Mouse (Mus musculus) heart, embryonic 13.5 days (tissue): ENCODE results near the gene Clec3b. TPM values are rescaled to one million over a fixed set of nuclear protein-coding genes. Genes with fewer than 3 reads are reported as not detected.

ENCODE experiments used
- ATAC-seq: fragments of 200-750 bp; cut with Nextera tagmentation; 2 replicates; pipeline ENCODE4 v1.8.0; 2017; ENCODE audit warnings: moderate TSS enrichment; ENCODE audit not compliant: insufficient number of reproducible peaks, low FRiP score, low TSS enrichment; ENCODE audit errors: extremely low read depth
- H3K27ac ChIP-seq: fragments of 300-500 bp; sonication (generic); replicated peaks from 2 replicates; pipeline ENCODE4 v1.5.1; 2015; ENCODE audit warnings: moderate library complexity, mild to moderate bottlenecking, inconsistent platforms
- H3K27me3 ChIP-seq: fragments of 300-500 bp; sonication (generic); replicated peaks from 2 replicates; pipeline ENCODE4 v1.6.1; 2015; ENCODE audit warnings: mild to moderate bottlenecking, inconsistent platforms
- H3K36me3 ChIP-seq: fragments of 300-500 bp; sonication (generic); 2 replicates; pipeline ENCODE4 v1.6.1; 2015; ENCODE audit warnings: mild to moderate bottlenecking, inconsistent platforms
- H3K4me1 ChIP-seq: fragments of 300-500 bp; sonication (generic); 2 replicates; pipeline ENCODE4 v1.6.1; 2015; ENCODE audit warnings: inconsistent platforms
- H3K4me2 ChIP-seq: fragments of 300-500 bp; sonication (generic); 2 replicates; pipeline ENCODE4 v1.6.1; 2015; ENCODE audit warnings: inconsistent platforms, mild to moderate bottlenecking, moderate library complexity
- H3K4me3 ChIP-seq: fragments of 300-500 bp; sonication (generic); 2 replicates; pipeline ENCODE4 v1.5.1; 2015; ENCODE audit warnings: moderate library complexity, mild to moderate bottlenecking, inconsistent platforms
- H3K9ac ChIP-seq: fragments of 300-500 bp; sonication (generic); 2 replicates; pipeline ENCODE4 v1.6.1; 2015; ENCODE audit warnings: inconsistent platforms, mild to moderate bottlenecking, moderate library complexity
- H3K9me3 ChIP-seq: fragments of 300-500 bp; sonication (generic); 2 replicates; pipeline ENCODE4 v1.6.1; 2016; ENCODE audit warnings: inconsistent platforms
- whole genome bisulfite sequencing: fragments of 180-500 bp; shearing (Covaris S2); methylation state at CpG from one replicate; pipeline ENCODE4 v1.1.7; 2015; ENCODE audit warnings: mixed read lengths; 5-methylcytosine and 5-hydroxymethylcytosine counted together
- polyA plus RNA-seq: library from polyadenylated mRNA; unstranded; fragments of >200 nt; fragmentation: Nextera tagmentation; extraction: Ambion mirVana; gene quantifications from 2 replicates; pipeline ENCODE4 v1.2.1, GENCODE M21; 2015

The Clec3b gene
- polyA plus RNA-seq = 0.20 TPM in 1 of 2 replicates, not detected in the other

DNA sequence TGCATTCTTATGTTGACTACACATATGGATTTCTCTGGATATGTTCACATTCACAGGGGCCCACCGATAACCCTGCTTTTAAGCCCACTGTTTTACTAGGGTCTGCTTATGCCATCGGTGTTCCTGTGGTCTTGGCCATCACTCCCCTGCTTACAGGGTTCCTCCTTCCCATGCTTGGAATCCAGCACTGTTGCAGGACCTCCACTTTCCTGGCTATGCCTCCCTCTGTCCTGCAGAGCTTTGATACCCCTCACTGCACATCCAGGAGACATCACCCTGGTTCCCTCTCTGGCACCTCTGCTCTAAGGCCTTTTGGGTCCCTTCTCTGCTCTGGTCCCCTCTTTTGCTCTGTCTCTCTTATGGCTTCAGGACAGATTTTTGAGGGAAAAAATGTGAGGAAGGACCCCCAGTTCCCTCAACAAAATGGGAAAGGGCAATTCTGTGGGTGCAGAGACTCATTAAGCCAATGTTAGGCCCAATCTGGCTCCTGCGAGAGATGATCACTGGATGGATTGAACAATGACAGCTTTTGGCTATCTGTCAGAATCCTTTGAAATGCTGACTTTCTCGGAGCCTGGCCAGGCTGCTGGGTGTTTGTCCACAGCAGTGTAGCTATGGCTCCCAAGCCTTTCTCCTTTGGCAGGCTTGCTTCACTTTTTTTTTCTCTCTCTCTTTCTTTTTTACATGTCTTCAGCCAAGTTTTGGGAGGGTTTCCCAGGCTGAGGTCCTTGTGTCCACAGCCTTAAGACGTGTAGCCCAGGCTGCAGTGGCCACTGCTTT lies at the start of gene Clec3b:
TSS of gene Clec3b (plus strand) at position 706 of the 780 bp plus-strand sequence.
- Histone ChIP-seq H3K4me1 (no peaks in the 10 kb centered on the region), H3K4me3 (no peak within 1 kb of the TSS), H3K4me2 (no peak within 1 kb of the TSS), H3K27me3 (no peaks in the 10 kb centered on the region), H3K27ac (no peak within 1 kb of the TSS), H3K9me3 (peaks cover 9% of the 10 kb centered on the region), H3K9ac (no peak within 1 kb of the TSS), H3K36me3 (peaks cover 6% of the 10 kb centered on the region)
- no peak; the same call in 1 of the 2 replicates for ATAC-seq
- 69% methylated on average over 5 of the region's 5 CpGs for WGBS

- Histone ChIP-seq H3K9me3 (no peaks in the 10 kb centered on the region), H3K27me3 (no peaks in the 10 kb centered on the region), H3K36me3 (peaks cover 54% of the 10 kb centered on the region), H3K4me3 (no peak overlapping the region), H3K9ac (no peak overlapping the region), H3K27ac (no peak overlapping the region), H3K4me1 (no peaks in the 10 kb centered on the region), H3K4me2 (no peak overlapping the region)
- no peak for ATAC-seq
Observed at GRCm38 (mm10) chr9:123103425-123103824, 47.3 kb upstream of the Clec3b start.

- no peak overlapping the region for H3K9ac ChIP-seq
- ATAC-seq = no peak
- no peaks in the 10 kb centered on the region for H3K9me3 ChIP-seq
- H3K27ac ChIP-seq = no peak overlapping the region
- H3K27me3 ChIP-seq = no peaks in the 10 kb centered on the region
- peaks cover 45% of the 10 kb centered on the region for H3K36me3 ChIP-seq
- H3K4me1 ChIP-seq = no peaks in the 10 kb centered on the region
- no peak overlapping the region for H3K4me3 ChIP-seq
- H3K4me2 ChIP-seq = no peak overlapping the region
Observed at GRCm38 (mm10) chr9:123104362-123104761, 46.4 kb upstream of the Clec3b start.

GRCm38 (mm10) chr9:123107186-123107585 lies 43.6 kb upstream of the Clec3b start:
- Histone ChIP-seq H3K27me3 (no peaks in the 10 kb centered on the region), H3K27ac (no peak overlapping the region), H3K9ac (no peak overlapping the region), H3K4me3 (no peak overlapping the region), H3K4me1 (peaks cover 10% of the 10 kb centered on the region), H3K4me2 (no peak overlapping the region), H3K36me3 (peaks cover 28% of the 10 kb centered on the region), H3K9me3 (no peaks in the 10 kb centered on the region)
- ATAC-seq = no peak
- 82% methylated on average over 4 of the region's 4 CpGs for whole genome bisulfite sequencing

GRCm38 (mm10) chr9:123109188-123109587 lies 41.6 kb upstream of the Clec3b start:
- Histone ChIP-seq H3K36me3 (peaks cover 18% of the 10 kb centered on the region), H3K4me2 (no peak overlapping the region), H3K27ac (no peak overlapping the region), H3K4me1 (peaks cover 21% of the 10 kb centered on the region), H3K9ac (no peak overlapping the region), H3K27me3 (no peaks in the 10 kb centered on the region), H3K4me3 (no peak overlapping the region), H3K9me3 (no peaks in the 10 kb centered on the region)
- ATAC-seq = no peak
- WGBS = 87% methylated on average over 7 of the region's 7 CpGs

DNA sequence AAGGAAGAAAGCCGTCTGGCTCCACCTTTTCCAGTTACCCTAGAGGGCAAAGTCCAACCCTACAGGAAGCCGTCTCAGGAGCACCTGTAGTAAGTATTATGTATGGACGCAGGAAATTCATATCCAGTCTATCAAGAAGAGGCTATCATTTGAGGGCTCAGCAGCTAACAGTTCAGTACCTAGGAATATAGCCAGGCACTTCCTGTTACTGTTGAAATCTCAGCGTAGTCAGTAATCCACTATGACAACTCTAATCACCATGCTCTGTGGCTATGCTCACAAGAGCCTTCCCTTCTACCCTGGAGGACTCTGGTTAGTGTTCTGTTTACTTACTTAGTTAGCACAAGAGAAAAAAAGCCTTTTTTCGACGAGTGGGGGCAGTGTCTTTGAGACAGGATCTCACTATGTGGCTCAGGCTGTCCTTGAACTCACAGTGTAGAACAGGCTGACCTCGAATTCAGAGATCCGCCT lies 39.0 kb upstream of the Clec3b start:
- ATAC-seq = no peak
- Histone ChIP-seq H3K36me3 (peaks cover 22% of the 10 kb centered on the region), H3K9ac (peak overlapping the region; percentile 91), H3K27ac (no peak overlapping the region), H3K4me3 (peak overlapping the region; percentile 75), H3K4me2 (peak overlapping the region; percentile 96), H3K4me1 (peaks cover 23% of the 10 kb centered on the region), H3K27me3 (no peaks in the 10 kb centered on the region), H3K9me3 (no peaks in the 10 kb centered on the region)
- WGBS = 55% methylated on average over 8 of the region's 8 CpGs

DNA sequence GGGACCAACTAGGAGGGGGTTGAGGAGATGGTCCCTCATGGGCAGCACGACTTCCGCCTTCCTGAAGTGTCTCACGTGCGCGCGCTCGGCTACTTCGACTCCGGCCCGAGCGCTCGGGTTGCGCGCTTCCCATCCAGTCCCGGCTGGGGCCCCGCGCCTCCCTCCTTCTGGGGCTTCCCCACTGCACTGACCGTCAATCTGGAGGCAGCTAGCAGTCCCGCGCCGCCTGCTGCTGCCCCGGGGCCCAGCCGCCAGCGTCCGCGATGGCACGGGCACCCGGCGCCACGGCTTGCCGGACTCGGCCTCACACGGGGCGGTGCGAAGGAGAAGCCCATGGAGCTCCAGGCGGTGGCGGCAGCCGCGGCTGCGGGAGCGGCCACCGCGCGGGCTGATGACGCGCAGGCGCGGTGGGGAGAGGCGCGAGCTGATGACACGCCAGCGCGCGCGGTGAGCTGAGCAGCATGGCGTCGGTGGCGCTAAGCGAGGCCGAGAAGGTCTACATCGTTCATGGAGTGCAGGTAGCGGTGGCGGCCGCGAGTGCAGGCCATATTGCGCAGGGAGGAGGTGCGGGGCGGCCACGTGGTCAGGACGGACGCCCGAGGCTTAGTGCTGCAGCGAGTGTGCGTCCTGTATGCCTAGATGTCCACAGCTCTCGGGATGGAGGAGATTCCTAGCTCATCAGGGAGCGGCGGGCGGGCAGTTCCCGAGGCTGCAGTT lies 37.8 kb upstream of the Clec3b start, which contains the start of the genes Zdhhc3 and Exosc7:
TSS of gene Zdhhc3 (minus strand) at position 401 of the 717 bp plus-strand sequence.
TSS of gene Exosc7 (plus strand) at position 411 of the 717 bp plus-strand sequence.
- Histone ChIP-seq H3K4me2 (peak within 1 kb of the TSS; percentile 96), H3K4me1 (peaks cover 23% of the 10 kb centered on the region), H3K36me3 (peaks cover 24% of the 10 kb centered on the region), H3K9me3 (no peaks in the 10 kb centered on the region), H3K9ac (peak within 1 kb of the TSS; percentile 91), H3K27ac (peak within 1 kb of the TSS; percentile 86), H3K4me3 (peak within 1 kb of the TSS; percentile 75), H3K27me3 (no peaks in the 10 kb centered on the region)
- peak; percentile 88 for ATAC-seq
- under 1% methylated on average over 77 of the region's 79 CpGs for WGBS

- H3K4me3 ChIP-seq = peak overlapping the region; percentile 75
- H3K36me3 ChIP-seq = peaks cover 25% of the 10 kb centered on the region
- peaks cover 23% of the 10 kb centered on the region for H3K4me1 ChIP-seq
- H3K9ac ChIP-seq = peak overlapping the region; percentile 91
- peak overlapping the region; percentile 86; the same call in 1 of the 2 replicates for H3K27ac ChIP-seq
- H3K9me3 ChIP-seq = no peaks in the 10 kb centered on the region
- ATAC-seq = no peak
- WGBS = 60% methylated on average over 6 of the region's 6 CpGs
- H3K27me3 ChIP-seq = no peaks in the 10 kb centered on the region
- peak overlapping the region; percentile 96 for H3K4me2 ChIP-seq
Observed at GRCm38 (mm10) chr9:123113931-123114330, 36.8 kb upstream of the Clec3b start.

DNA sequence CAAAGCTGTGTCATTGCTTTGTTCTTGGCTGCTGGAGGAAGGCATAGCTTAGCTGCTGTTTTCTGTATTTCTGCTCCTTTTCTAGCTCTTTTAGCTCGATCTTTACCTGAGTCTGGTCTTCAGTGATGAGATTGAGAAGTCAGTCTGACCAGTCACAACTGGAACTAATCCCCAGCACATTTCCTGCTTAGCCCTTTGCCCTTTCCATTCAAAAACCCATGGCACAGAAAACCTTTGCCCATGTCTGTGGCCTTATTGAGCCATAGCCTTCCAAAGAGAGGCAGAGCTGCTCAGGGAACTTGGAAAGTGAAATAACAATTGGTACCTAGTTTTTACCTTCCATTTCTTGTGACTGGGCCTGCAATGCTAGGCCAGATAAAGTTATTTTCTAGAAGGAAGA lies 35.2 kb upstream of the Clec3b start:
- ATAC-seq = no peak
- Histone ChIP-seq H3K9me3 (no peaks in the 10 kb centered on the region), H3K4me2 (no peak overlapping the region), H3K9ac (no peak overlapping the region), H3K27ac (no peak overlapping the region), H3K36me3 (peaks cover 42% of the 10 kb centered on the region), H3K4me1 (peaks cover 23% of the 10 kb centered on the region), H3K4me3 (no peak overlapping the region), H3K27me3 (no peaks in the 10 kb centered on the region)
- 82% methylated on average over 1 of the region's 1 CpGs for WGBS

DNA sequence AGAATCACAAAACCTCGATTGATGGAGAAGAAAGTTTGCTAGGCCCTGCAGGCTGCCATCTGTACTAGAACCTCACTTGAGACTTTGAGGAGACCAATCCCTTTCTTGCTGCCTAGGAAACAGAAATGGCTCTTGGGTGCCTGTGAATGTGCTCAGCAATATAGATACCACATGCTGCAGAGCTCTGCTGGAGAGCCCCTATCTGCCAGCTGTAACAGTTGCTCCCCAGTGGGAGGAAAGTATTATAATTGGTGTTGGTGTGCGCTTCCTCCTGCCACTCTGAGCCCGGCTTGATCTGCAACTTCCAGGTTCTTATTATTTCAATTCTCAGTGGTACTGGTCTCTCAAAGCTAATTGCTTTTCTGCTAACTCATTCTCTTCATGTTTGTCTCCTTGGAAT lies 27.7 kb upstream of the Clec3b start:
- Histone ChIP-seq H3K36me3 (peaks cover 89% of the 10 kb centered on the region), H3K9me3 (no peaks in the 10 kb centered on the region)
- WGBS = 78% methylated on average over 3 of the region's 3 CpGs

DNA sequence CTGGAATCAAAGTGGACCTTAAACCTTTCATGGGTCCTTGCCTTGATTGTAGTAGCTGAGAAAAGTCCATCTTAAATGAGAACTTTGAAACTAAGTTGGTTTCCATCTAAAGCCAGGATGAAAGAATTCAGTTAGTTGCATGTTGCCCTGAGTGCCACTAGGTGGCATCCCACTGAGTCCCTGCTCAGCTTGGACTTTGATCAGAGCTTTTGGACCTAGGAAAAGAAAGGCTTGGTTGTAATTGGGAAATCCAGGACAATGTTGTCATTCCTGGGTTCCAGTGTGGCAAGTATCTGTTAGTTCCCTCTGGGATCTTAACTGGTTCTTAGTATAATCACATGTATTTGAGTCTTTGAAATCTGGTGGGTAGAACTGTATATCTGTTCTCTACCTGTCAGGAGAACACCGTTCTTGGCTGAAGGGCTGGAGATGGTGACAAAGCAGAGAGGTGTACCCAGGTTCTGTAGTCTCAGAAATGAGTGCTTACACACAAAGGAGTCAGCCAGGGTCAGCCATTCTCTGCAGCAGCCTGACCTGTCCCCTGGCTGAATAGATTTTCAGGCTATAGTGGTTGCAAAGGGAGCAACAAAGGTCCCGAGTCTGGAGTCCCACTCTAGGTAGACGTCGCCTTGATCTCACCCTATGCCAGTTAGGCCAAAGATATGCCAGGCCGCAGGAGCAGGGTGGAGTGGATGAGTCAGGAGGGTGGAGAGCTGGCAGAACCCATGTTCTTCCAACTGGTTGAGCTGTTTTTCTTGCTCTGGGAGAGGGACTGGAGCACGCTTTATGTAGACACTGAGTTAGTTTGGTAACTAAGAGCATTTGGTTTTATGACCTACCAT lies 27.0 kb upstream of the Clec3b start:
- H3K4me3 ChIP-seq = no peak overlapping the region
- ATAC-seq = no peak
- H3K27ac ChIP-seq = no peak overlapping the region
- no peak overlapping the region for H3K4me2 ChIP-seq
- H3K27me3 ChIP-seq = no peaks in the 10 kb centered on the region
- no peak overlapping the region for H3K9ac ChIP-seq
- H3K36me3 ChIP-seq = peaks cover 93% of the 10 kb centered on the region
- no peaks in the 10 kb centered on the region for H3K9me3 ChIP-seq
- no peaks in the 10 kb centered on the region for H3K4me1 ChIP-seq
- 84% methylated on average over 6 of the region's 6 CpGs for WGBS

More for the DNA sequence above, 27.7 kb upstream of the Clec3b start:
- H3K4me2 ChIP-seq = no peak overlapping the region
- ATAC-seq = no peak
- H3K27me3 ChIP-seq = no peaks in the 10 kb centered on the region
- H3K9ac ChIP-seq = no peak overlapping the region
- no peak overlapping the region for H3K27ac ChIP-seq
- H3K4me3 ChIP-seq = no peak overlapping the region
- H3K4me1 ChIP-seq = no peaks in the 10 kb centered on the region
